Mouse (Mus musculus) right cerebral cortex, postnatal 25 days (tissue): ENCODE results near the gene Pglyrp3.
"Not testable (repeated sequence)": the region's sequence is repeated elsewhere in the genome, so short reads cannot be mapped to it uniquely, and the experiment has no call there.

ENCODE experiments used
- DNase-seq: peaks from one replicate; pipeline ENCODE4 v3.0.0; 2022

The Pglyrp3 gene

DNA sequence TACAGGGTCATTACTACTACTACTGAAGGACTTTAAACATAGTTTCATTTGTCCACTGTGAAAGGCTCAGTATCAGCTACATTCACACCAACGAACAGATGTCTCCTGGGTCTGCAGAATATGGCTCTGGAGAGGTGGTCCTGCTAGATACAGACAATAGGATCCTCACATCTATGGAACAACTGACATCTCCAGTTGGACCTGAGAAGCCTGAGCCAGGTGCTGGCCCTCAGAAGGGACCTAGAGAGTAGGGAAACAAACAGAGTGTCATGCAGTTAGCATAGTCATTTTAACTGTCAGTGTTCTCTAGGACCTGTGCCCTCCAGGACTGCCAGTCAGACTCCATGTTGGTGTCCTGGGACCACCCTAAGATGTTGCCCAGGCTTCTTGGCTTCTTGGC lies at the start of gene Pglyrp3:
TSS of gene Pglyrp3 (plus strand) at position 301 of the 400 bp plus-strand sequence.
- DNase-seq = no peak

DNA sequence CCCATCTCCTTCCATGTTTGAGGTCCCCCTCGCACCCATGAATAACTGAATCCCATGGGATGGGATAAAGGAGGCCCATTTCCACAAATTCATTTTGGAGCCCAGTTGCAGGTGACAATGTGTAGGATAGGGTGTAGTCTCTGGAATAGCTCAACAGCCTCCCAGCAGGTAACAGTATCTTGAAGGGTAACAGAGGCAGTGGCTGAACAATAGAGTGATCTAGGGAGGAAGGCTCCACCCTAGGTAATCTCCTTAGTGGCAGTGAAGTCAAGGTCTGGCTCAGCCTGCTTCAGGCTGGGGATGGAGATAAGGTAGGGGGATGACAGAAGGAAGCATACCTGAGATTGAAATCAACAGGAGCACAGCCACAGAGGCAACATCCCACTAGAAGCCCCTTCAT lies 3.4 kb upstream of the Pglyrp3 start:
- DNase-seq = no peak

DNA sequence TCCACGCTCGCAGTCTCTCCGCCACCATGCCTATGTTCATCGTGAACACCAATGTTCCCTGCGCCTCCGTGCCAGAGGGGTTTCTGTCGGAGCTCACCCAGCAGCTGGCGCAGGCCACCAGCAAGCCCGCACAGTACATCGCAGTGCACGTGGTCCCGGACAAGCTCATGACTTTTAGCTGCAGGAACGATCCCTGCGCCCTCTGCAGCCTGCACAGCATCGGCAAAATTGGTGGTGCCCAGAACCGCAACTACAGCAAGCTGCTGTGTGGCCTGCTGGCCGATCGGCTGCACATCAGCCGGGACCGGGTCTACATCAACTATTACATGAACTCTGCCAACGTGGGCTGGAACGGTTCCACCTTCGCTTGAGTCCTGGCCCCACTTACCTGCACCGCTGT lies 10.2 kb downstream of the Pglyrp3 start:
- DNase-seq = not testable (repeated sequence)

DNA sequence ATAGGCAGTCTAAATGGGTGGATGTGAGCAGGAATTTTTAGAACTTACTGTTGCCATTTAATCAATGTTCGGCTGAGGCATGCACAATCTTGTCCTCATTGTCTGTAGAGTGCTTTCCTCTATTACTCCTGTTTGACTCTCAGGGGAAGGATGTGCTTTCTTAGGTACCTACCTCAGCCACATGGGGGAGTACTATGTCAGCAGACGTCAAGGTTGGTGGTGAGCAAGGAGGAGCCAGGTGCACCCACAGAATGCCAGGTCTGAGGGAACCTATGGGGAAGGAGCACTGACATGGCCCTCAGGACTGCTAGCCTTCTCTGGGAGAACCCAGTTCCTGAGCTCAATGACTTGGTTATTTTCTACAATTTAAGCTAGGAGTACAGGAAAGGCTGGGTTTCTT lies 18.8 kb downstream of the Pglyrp3 start:
- DNase-seq = no peak

DNA sequence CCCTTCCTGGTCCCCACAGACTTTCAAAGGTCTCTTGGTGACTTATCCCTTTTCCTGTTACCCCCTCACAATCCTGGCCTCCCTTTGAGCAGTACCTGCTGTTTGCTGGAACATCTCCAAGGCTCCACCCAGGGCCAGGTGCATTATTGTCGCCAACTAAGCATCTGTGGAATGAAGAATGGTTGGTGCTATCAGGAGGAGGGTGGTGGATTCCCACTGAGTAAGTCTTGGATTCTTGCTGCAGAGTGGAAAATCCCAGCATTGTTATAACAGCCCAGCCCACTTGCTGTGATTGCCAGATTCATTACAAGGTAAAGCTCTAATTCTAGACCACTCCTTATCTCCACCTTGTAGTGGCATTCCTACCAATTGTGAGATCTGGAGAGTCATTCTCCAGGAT lies 19.5 kb downstream of the Pglyrp3 start:
- no peak for DNase-seq

GRCm38 (mm10) chr3:92050382-92051054 lies 36.1 kb downstream of the Pglyrp3 start:
- no peak for DNase-seq

- peak; percentile 68 for DNase-seq
These were observed 66.3 kb downstream of the Pglyrp3 start for GRCm38 (mm10) chr3:92080462-92081284.
